In the genomic region with DNA sequence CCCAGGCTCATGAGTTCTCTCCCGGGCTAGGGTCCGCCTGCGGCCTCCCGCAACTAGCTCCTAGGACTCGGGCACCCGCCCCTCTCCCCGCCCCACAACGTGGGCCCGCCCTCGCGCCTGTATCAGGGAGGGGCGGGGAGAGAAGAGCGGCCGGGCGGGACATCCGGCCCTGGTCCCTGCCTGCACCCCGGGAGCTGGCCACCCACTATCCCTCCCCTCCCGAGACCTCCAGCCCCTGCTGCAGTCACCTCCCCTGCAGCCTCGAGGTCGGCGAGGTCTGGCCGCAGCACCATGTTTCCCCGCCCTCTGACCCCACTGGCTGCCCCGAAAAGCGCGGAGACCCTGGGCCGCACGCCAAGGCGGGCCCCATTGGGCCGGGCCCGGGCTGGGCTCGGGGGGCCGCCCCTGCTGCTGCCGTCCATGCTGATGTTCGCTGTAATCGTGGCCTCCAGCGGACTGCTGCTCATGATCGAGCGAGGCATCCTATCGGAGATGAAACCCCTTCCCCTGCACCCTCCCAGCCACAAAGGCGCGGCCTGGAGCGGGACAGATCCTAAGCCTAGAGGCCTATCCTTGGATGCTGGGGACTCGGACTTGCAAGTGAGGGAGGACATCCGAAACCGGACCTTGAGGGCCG, we compare ENCODE assay signal across 8 mouse cellular contexts. TPM values are rescaled to one million over a fixed set of nuclear protein-coding genes. Genes with fewer than 3 reads are reported as not detected.
A peak's percentile ranks its signal among the peaks of the same experiment; 100 is the strongest.
DNase-seq lines count a peak whose midpoint lies in the region; ATAC-seq lines count a peak whose summit lies in the region.

Chst14 (plus strand) TSS at position 136 of the 637 bp plus-strand sequence.

- H3K4me3 ChIP-seq in forebrain, embryonic 14.5 days (ENCODE audit: low read depth, low read length): peak within 1 kb of the TSS; percentile 67
- peak within 1 kb of the TSS; percentile 72 for H3K4me3 ChIP-seq in macrophage (ENCODE audit: inconsistent target)

- H3K4me1 ChIP-seq in forebrain, embryonic 14.5 days (ENCODE audit: control insufficient read depth, insufficient read depth, low read length): peaks cover 11% of the 10 kb centered on the region

- intact Hi-C loops in heart, postnatal 36 days (cut with DNase I): loop anchor here (1.0 to 2.0 kb wide), 2 partner anchors 24 to 66 kb away; partner anchors contain the start of gene Ivd

- ATAC-seq in forebrain, embryonic 14.5 days: peak; percentile 94

- peaks cover 19% of the 10 kb centered on the region for H3K36me3 ChIP-seq in forebrain, embryonic 14.5 days (ENCODE audit: control insufficient read depth, insufficient read depth, low read length)
- H3K36me3 ChIP-seq in macrophage (ENCODE audit: inconsistent target): peaks cover 16% of the 10 kb centered on the region

- no peaks in the 10 kb centered on the region for H3K27me3 ChIP-seq in forebrain, embryonic 14.5 days (replicated peaks; ENCODE audit: control insufficient read depth, insufficient read depth, low read length)

- 2% methylated on average over 43 of the region's 47 CpGs for WGBS in forebrain, embryonic 14.5 days
- WGBS in macrophage (ENCODE audit: missing documents): 1% methylated on average over 34 of the region's 47 CpGs

- H3K9ac ChIP-seq in forebrain, embryonic 14.5 days (ENCODE audit: low read length): peak within 1 kb of the TSS; percentile 79

- H3K9me3 ChIP-seq in forebrain, embryonic 14.5 days (replicated peaks; ENCODE audit: control insufficient read depth, low read length): no peaks in the 10 kb centered on the region

- peak within 1 kb of the TSS; percentile 97 for H3K4me2 ChIP-seq in forebrain, embryonic 14.5 days (ENCODE audit: low read length)

- DNase-seq in R1 (ENCODE audit: low read depth, low spot score): peak; percentile 74
- peak; percentile 68 for DNase-seq in cerebellum, adult 11-12 months
- DNase-seq in forebrain, embryonic 14.5 days (ENCODE audit: low spot score): peak; percentile 74
- DNase-seq in heart, postnatal 36 days: peak; percentile 79 to 84
- DNase-seq in layer of hippocampus, adult 9-11 months: peak; percentile 71
- peak; percentile 80 for DNase-seq in retina, postnatal 1 day
- peak; percentile 73 for DNase-seq in urinary bladder, postnatal 25 days (ENCODE audit: low spot score)

- H3K27ac ChIP-seq in forebrain, embryonic 14.5 days (ENCODE audit: low read depth, low read length): no peak within 1 kb of the TSS
- peak within 1 kb of the TSS; percentile 31; the same call in 1 of the 2 replicates for H3K27ac ChIP-seq in macrophage

- peaks cover 9% of the 10 kb centered on the region; the same call in 1 of the 2 replicates for H3K79me2 ChIP-seq in macrophage (ENCODE audit: inconsistent target)

RNA-seq across cellular contexts. Expression of gene Chst14, which starts in this region (rescaled TPM):
- polyA plus RNA-seq in forebrain, embryonic 14.5 days (2014; fragmentation: Nextera tagmentation; extraction: Ambion mirVana): 7.1 and 7.4 TPM in 2 replicates
- 1 to 10 TPM; 9.1 to 9.3 TPM for total RNA-seq in heart, postnatal 36 days (2021)
- 10 to 100 TPM in 7 of 26 experiments, 1 to 10 TPM in 18, under 1 TPM in 1; 0.95 to 17.3 (median 4.4) TPM for total RNA-seq in macrophage (2018; cell fraction: chromatin; rRNA removed)
- total RNA-seq in macrophage (2018; cell fraction: cytosol; rRNA removed): 10 to 100 TPM; 14.7 to 54.2 (median 30.2) TPM
- total RNA-seq in macrophage (2018; cell fraction: nucleus; rRNA removed): 10 to 100 TPM in 25 of 26 experiments, 1 to 10 TPM in 1; 8.6 to 58.0 (median 32.0) TPM
- polyA plus RNA-seq in macrophage (2018): 17.8 to 32.1 TPM (median 29.0 TPM) in 3 replicates
